Mouse (Mus musculus) forebrain, embryonic 14.5 days (tissue): Measurements from ENCODE around the gene Tbxas1. TPM values are rescaled to one million over a fixed set of nuclear protein-coding genes. Genes with fewer than 3 reads are reported as not detected.

Experiments used
- ATAC-seq: fragments of 200-750 bp; cut with Nextera tagmentation; 2 replicates; pipeline ENCODE4 v1.8.0; 2017; ENCODE audit warnings: mild to moderate bottlenecking, moderate library complexity
- DNase-seq: peaks from one replicate; pipeline ENCODE4 v3.0.0-alpha.2; 2015; ENCODE audit warnings: low spot score
- H3K27ac ChIP-seq: fragments of 300-500 bp; sonication (generic); 2 replicates; pipeline ENCODE4 v1.5.1; 2014; ENCODE audit warnings: low read depth, mild to moderate bottlenecking, control low read depth, low read length, moderate library complexity
- H3K27me3 ChIP-seq: fragments of 300-500 bp; sonication (generic); replicated peaks from 2 replicates; pipeline ENCODE4 v1.6.1; 2014; ENCODE audit warnings: low read length, control low read depth, mixed read lengths; ENCODE audit not compliant: control insufficient read depth, insufficient read depth
- H3K36me3 ChIP-seq: fragments of 300-500 bp; sonication (generic); 2 replicates; pipeline ENCODE4 v1.6.1; 2014; ENCODE audit warnings: low read length, control low read depth; ENCODE audit not compliant: control insufficient read depth, insufficient read depth
- H3K4me1 ChIP-seq: fragments of 300-500 bp; sonication (generic); 2 replicates; pipeline ENCODE4 v1.6.1; 2014; ENCODE audit warnings: antibody characterized with exemption, low read length, control low read depth; ENCODE audit not compliant: control insufficient read depth, insufficient read depth
- H3K4me2 ChIP-seq: fragments of 300-500 bp; sonication (generic); 2 replicates; pipeline ENCODE4 v1.6.1; 2014; ENCODE audit warnings: mild to moderate bottlenecking, control low read depth, low read length
- H3K4me3 ChIP-seq: fragments of 300-500 bp; sonication (generic); 2 replicates; pipeline ENCODE4 v1.5.1; 2014; ENCODE audit warnings: low read depth, low read length, control low read depth
- H3K9ac ChIP-seq: fragments of 300-500 bp; sonication (generic); 2 replicates; pipeline ENCODE4 v1.6.1; 2014; ENCODE audit warnings: mild to moderate bottlenecking, low read length, control low read depth, moderate library complexity
- H3K9me3 ChIP-seq: fragments of 300-500 bp; sonication (generic); replicated peaks from 2 replicates; pipeline ENCODE4 v1.6.1; 2016; ENCODE audit warnings: low read length, control low read depth, mixed read lengths; ENCODE audit not compliant: control insufficient read depth
- WGBS: fragments of 180-500 bp; shearing (Covaris S2); extraction: QIAGEN DNeasy Blood & Tissue Kit; methylation state at CpG from one replicate; pipeline ENCODE4 v1.1.7; 2014; 5-methylcytosine and 5-hydroxymethylcytosine counted together
- polyA plus RNA-seq: library from polyadenylated mRNA; unstranded; fragments of >200 nt; fragmentation: Nextera tagmentation; extraction: Ambion mirVana; gene quantifications from 2 replicates; pipeline ENCODE4 v1.2.1, GENCODE M21; 2014

Gene Tbxas1
- polyA plus RNA-seq, 1 experiment from 2014 or later = 1.2 TPM

- no peak overlapping the region for H3K4me3 ChIP-seq
- no peak overlapping the region for H3K27ac ChIP-seq
- no peak overlapping the region for H3K4me2 ChIP-seq
- DNase-seq (no peak), ATAC-seq (no peak)
- no peak overlapping the region for H3K9ac ChIP-seq
- H3K36me3 ChIP-seq = no peaks in the 10 kb centered on the region
- H3K4me1 ChIP-seq = no peaks in the 10 kb centered on the region
- H3K9me3 ChIP-seq = no peaks in the 10 kb centered on the region
- WGBS = 92% methylated on average over 10 of the region's 10 CpGs
- no peaks in the 10 kb centered on the region for H3K27me3 ChIP-seq
Observed at GRCm38 (mm10) chr6:38973441-38974161, 98.4 kb downstream of the Tbxas1 start.

GRCm38 (mm10) chr6:38974162-38974525, 98.9 kb downstream of the Tbxas1 start:
- Histone ChIP-seq H3K9ac (no peak overlapping the region), H3K36me3 (no peaks in the 10 kb centered on the region), H3K27me3 (no peaks in the 10 kb centered on the region), H3K9me3 (no peaks in the 10 kb centered on the region), H3K27ac (no peak overlapping the region), H3K4me3 (no peak overlapping the region), H3K4me2 (no peak overlapping the region), H3K4me1 (no peaks in the 10 kb centered on the region)
- ATAC-seq (no peak), DNase-seq (no peak)
- WGBS = 61% methylated on average over 1 of the region's 1 CpGs

- Histone ChIP-seq H3K27me3 (no peaks in the 10 kb centered on the region), H3K9ac (no peak overlapping the region), H3K4me3 (no peak overlapping the region), H3K9me3 (no peaks in the 10 kb centered on the region), H3K27ac (no peak overlapping the region), H3K4me1 (no peaks in the 10 kb centered on the region), H3K4me2 (no peak overlapping the region), H3K36me3 (no peaks in the 10 kb centered on the region)
- ATAC-seq (no peak), DNase-seq (no peak)
- 79% methylated on average over 8 of the region's 8 CpGs for WGBS
Observed at GRCm38 (mm10) chr6:38974536-38975268, 99.5 kb downstream of the Tbxas1 start.

GRCm38 (mm10) chr6:38975866-38976265, 100.7 kb downstream of the Tbxas1 start:
- Histone ChIP-seq H3K9me3 (no peaks in the 10 kb centered on the region), H3K4me3 (no peak overlapping the region), H3K4me1 (no peaks in the 10 kb centered on the region), H3K27me3 (no peaks in the 10 kb centered on the region), H3K36me3 (no peaks in the 10 kb centered on the region), H3K9ac (no peak overlapping the region), H3K4me2 (no peak overlapping the region), H3K27ac (no peak overlapping the region)
- DNase-seq (no peak), ATAC-seq (no peak)
- WGBS = 92% methylated on average over 4 of the region's 4 CpGs

- H3K9ac ChIP-seq = no peak overlapping the region
- 79% methylated on average over 2 of the region's 2 CpGs for WGBS
- no peak overlapping the region for H3K27ac ChIP-seq
- DNase-seq (no peak), ATAC-seq (no peak)
- H3K36me3 ChIP-seq = no peaks in the 10 kb centered on the region
- H3K4me1 ChIP-seq = no peaks in the 10 kb centered on the region
- H3K4me2 ChIP-seq = no peak overlapping the region
- H3K4me3 ChIP-seq = no peak overlapping the region
- H3K27me3 ChIP-seq = no peaks in the 10 kb centered on the region
- no peaks in the 10 kb centered on the region for H3K9me3 ChIP-seq
Observed at GRCm38 (mm10) chr6:38976355-38976754, 101.2 kb downstream of the Tbxas1 start.

- H3K27ac ChIP-seq = no peak overlapping the region
- no peaks in the 10 kb centered on the region for H3K4me1 ChIP-seq
- DNase-seq (no peak), ATAC-seq (no peak)
- WGBS = 82% methylated on average over 11 of the region's 11 CpGs
- H3K36me3 ChIP-seq = no peaks in the 10 kb centered on the region
- H3K4me3 ChIP-seq = no peak overlapping the region
- H3K9ac ChIP-seq = no peak overlapping the region
- no peaks in the 10 kb centered on the region for H3K27me3 ChIP-seq
- H3K9me3 ChIP-seq = no peaks in the 10 kb centered on the region
- H3K4me2 ChIP-seq = no peak overlapping the region
Observed at GRCm38 (mm10) chr6:38980921-38981715, 105.9 kb downstream of the Tbxas1 start.

GRCm38 (mm10) chr6:38982071-38982470, 106.9 kb downstream of the Tbxas1 start:
- 93% methylated on average over 8 of the region's 8 CpGs for WGBS
- Histone ChIP-seq H3K9ac (no peak overlapping the region), H3K27ac (no peak overlapping the region), H3K36me3 (no peaks in the 10 kb centered on the region), H3K4me1 (no peaks in the 10 kb centered on the region), H3K4me2 (no peak overlapping the region), H3K9me3 (no peaks in the 10 kb centered on the region), H3K4me3 (no peak overlapping the region), H3K27me3 (no peaks in the 10 kb centered on the region)
- DNase-seq (no peak), ATAC-seq (no peak)

- Histone ChIP-seq H3K4me1 (no peaks in the 10 kb centered on the region), H3K4me3 (no peak overlapping the region), H3K4me2 (no peak overlapping the region), H3K27me3 (no peaks in the 10 kb centered on the region), H3K9me3 (no peaks in the 10 kb centered on the region), H3K27ac (no peak overlapping the region), H3K36me3 (no peaks in the 10 kb centered on the region), H3K9ac (no peak overlapping the region)
- WGBS = 77% methylated on average over 4 of the region's 4 CpGs
- no peak for DNase-seq
- no peak for ATAC-seq
Observed at GRCm38 (mm10) chr6:38982656-38983055, 107.5 kb downstream of the Tbxas1 start.
